Mouse (Mus musculus) mouse embryonic stem cell (cell line): Measurements from ENCODE around the gene H2-Ob.

Experiments used
- in situ Hi-C, 2 experiments: fragments of 300-500 bp; cut with MboI; formaldehyde crosslinking; loops; 1 replicate in 1 of 2; 3 replicates in 1 of 2; pipeline ENCODE4 v1.14.3; 2019 to 2020; ENCODE audit warnings: low sequenced_read_pairs in 2 of 2, low pct_unique_long_range_greater_than_20kb in 1 of 2, mixed read lengths in 1 of 2; ENCODE audit not compliant: unreplicated experiment in 1 of 2

H2-Ob gene

GRCm38 (mm10) chr17:34261502-34261901 is 22.8 kb downstream of the H2-Ob start:
- in situ Hi-C loops: no loop called here

GRCm38 (mm10) chr17:34263068-34263467 is 24.4 kb downstream of the H2-Ob start:
- in situ Hi-C loops: no loop called here

GRCm38 (mm10) chr17:34263811-34264371 is 25.2 kb downstream of the H2-Ob start:
- in situ Hi-C loops: no loop called here

- in situ Hi-C loops: loop anchor here in 1 of 2 experiments (5.0 kb wide), 1 partner anchor 88 kb away; the partner anchor contains the start of gene Btnl2
Measured at GRCm38 (mm10) chr17:34264452-34265351, 26.0 kb downstream of the H2-Ob start.

- in situ Hi-C loops: loop anchor here in 1 of 2 experiments (5.0 kb wide), 1 partner anchor 84 kb away; the partner anchor contains the start of gene Btnl2
Measured at GRCm38 (mm10) chr17:34268262-34268661, 29.6 kb downstream of the H2-Ob start.

GRCm38 (mm10) chr17:34268748-34269147 is 30.0 kb downstream of the H2-Ob start:
- in situ Hi-C loops: loop anchor here in 1 of 2 experiments (5.0 kb wide), 1 partner anchor 84 kb away; the partner anchor contains the start of gene Btnl2

GRCm38 (mm10) chr17:34269817-34270216 is 31.1 kb downstream of the H2-Ob start:
- in situ Hi-C loops: loop anchor here in 1 of 2 experiments (5.0 kb wide), 1 partner anchor 82 kb away; the partner anchor contains the start of gene Btnl2

GRCm38 (mm10) chr17:34270230-34270629 is 31.5 kb downstream of the H2-Ob start:
- in situ Hi-C loops: no loop called here

GRCm38 (mm10) chr17:34270940-34271339 is 32.2 kb downstream of the H2-Ob start:
- in situ Hi-C loops: no loop called here

- in situ Hi-C loops: no loop called here
Measured at GRCm38 (mm10) chr17:34272102-34272501, 33.4 kb downstream of the H2-Ob start.

GRCm38 (mm10) chr17:34280499-34281038 is 41.9 kb downstream of the H2-Ob start:
- in situ Hi-C loops: no loop called here

GRCm38 (mm10) chr17:34281836-34282235 is 43.1 kb downstream of the H2-Ob start:
- in situ Hi-C loops: no loop called here

GRCm38 (mm10) chr17:34285371-34285770 is 46.7 kb downstream of the H2-Ob start:
- in situ Hi-C loops: no loop called here

GRCm38 (mm10) chr17:34285848-34286247 is 47.1 kb downstream of the H2-Ob start:
- in situ Hi-C loops: no loop called here

- in situ Hi-C loops: no loop called here
Measured at GRCm38 (mm10) chr17:34286501-34286900, 47.8 kb downstream of the H2-Ob start.

- in situ Hi-C loops: no loop called here
Measured at GRCm38 (mm10) chr17:34286999-34287398, 48.3 kb downstream of the H2-Ob start.

- in situ Hi-C loops: no loop called here
Measured at GRCm38 (mm10) chr17:34287648-34288047, 48.9 kb downstream of the H2-Ob start, which contains the start of gene H2-Aa. H2-Aa (minus strand) TSS chr17:34287823.

GRCm38 (mm10) chr17:34288131-34288530 is 49.4 kb downstream of the H2-Ob start:
- in situ Hi-C loops: no loop called here

- in situ Hi-C loops: no loop called here
Measured at GRCm38 (mm10) chr17:34291609-34292008, 52.9 kb downstream of the H2-Ob start.
